Mouse (Mus musculus): ENCODE measurements around the gene Tshz2. TPM values are rescaled to one million over a fixed set of nuclear protein-coding genes. Genes with fewer than 3 reads are reported as not detected.
"Not testable (repeated sequence)": the region's sequence is repeated elsewhere in the genome, so short reads cannot be mapped to it uniquely, and the experiment has no call there.

Gene Tshz2
- total RNA-seq (2014; rRNA removed) (40.2 and 47.0 TPM in 2 replicates), polyA plus RNA-seq (2015; fragmentation: Nextera tagmentation; extraction: Ambion mirVana) (29.0 and 31.4 TPM in 2 replicates)

GRCm38 (mm10) chr2:169632338-169633151, at the start of gene Tshz2:
Gene Tshz2, plus strand, starts transcription at chr2:169633013.
- no peaks in the 10 kb centered on the region for H3K4me1 ChIP-seq (ENCODE audit: insufficient read depth, low read length)
- peak within 1 kb of the TSS; percentile 69 for H3K9ac ChIP-seq (replicated peaks; ENCODE audit: low read length)
- no peaks in the 10 kb centered on the region for H3K9me3 ChIP-seq (ENCODE audit: low read length)
- 0 out of 2 replicates have a peak, but pooled peaks have one; percentile 6 for TF ChIP-seq CTCF (IDR thresholded peaks at IDR 0.05; ENCODE audit: low read depth)
- peak within 1 kb of the TSS; percentile 79 for H3K27ac ChIP-seq
- H3K27me3 ChIP-seq (ENCODE audit: insufficient read depth, low read length), result no peaks in the 10 kb centered on the region
- H3K4me3 ChIP-seq (ENCODE audit: low read length), result peak within 1 kb of the TSS; percentile 73
- peak; percentile 82 for ATAC-seq
- no peaks in the 10 kb centered on the region for H3K36me3 ChIP-seq (ENCODE audit: insufficient read depth, low read length)
- under 1% methylated on average over 22 of the region's 22 CpGs for WGBS
- H3K4me2 ChIP-seq (ENCODE audit: low read depth, low read length), result peak within 1 kb of the TSS; percentile 97
- peak; percentile 81 for DNase-seq (ENCODE audit: low spot score)

GRCm38 (mm10) chr2:169583476-169583875, 49.3 kb upstream of the Tshz2 start:
- Histone ChIP-seq H3K9ac (replicated peaks; ENCODE audit: low read length) (no peak overlapping the region), H3K27ac (no peak overlapping the region), H3K9me3 (ENCODE audit: low read length) (no peaks in the 10 kb centered on the region), H3K4me3 (ENCODE audit: low read length) (no peak overlapping the region), H3K27me3 (ENCODE audit: insufficient read depth, low read length) (no peaks in the 10 kb centered on the region), H3K4me2 (ENCODE audit: low read depth, low read length) (no peak overlapping the region), H3K36me3 (ENCODE audit: insufficient read depth, low read length) (no peaks in the 10 kb centered on the region), H3K4me1 (ENCODE audit: insufficient read depth, low read length) (no peaks in the 10 kb centered on the region)
- 86% methylated on average over 3 of the region's 3 CpGs for WGBS
- DNase-seq (ENCODE audit: low spot score), result no peak
- TF ChIP-seq CTCF (IDR thresholded peaks at IDR 0.05; ENCODE audit: low read depth), result no peak
- no peak for ATAC-seq

- Histone ChIP-seq H3K9me3 (ENCODE audit: low read length) (no peaks in the 10 kb centered on the region), H3K4me3 (ENCODE audit: low read length) (no peak overlapping the region), H3K27me3 (ENCODE audit: insufficient read depth, low read length) (no peaks in the 10 kb centered on the region), H3K36me3 (ENCODE audit: insufficient read depth, low read length) (no peaks in the 10 kb centered on the region), H3K4me1 (ENCODE audit: insufficient read depth, low read length) (no peaks in the 10 kb centered on the region), H3K27ac (no peak overlapping the region), H3K9ac (replicated peaks; ENCODE audit: low read length) (no peak overlapping the region), H3K4me2 (ENCODE audit: low read depth, low read length) (no peak overlapping the region)
- ATAC-seq, result no peak
- no peak for DNase-seq (ENCODE audit: low spot score)
- TF ChIP-seq CTCF (IDR thresholded peaks at IDR 0.05; ENCODE audit: low read depth), result no peak
- 50% methylated on average over 15 of the region's 15 CpGs for WGBS
Measured at GRCm38 (mm10) chr2:169584745-169585456, 47.9 kb upstream of the Tshz2 start.

- Histone ChIP-seq H3K9ac (replicated peaks; ENCODE audit: low read length) (no peak overlapping the region), H3K4me2 (ENCODE audit: low read depth, low read length) (no peak overlapping the region), H3K9me3 (ENCODE audit: low read length) (no peaks in the 10 kb centered on the region), H3K27me3 (ENCODE audit: insufficient read depth, low read length) (no peaks in the 10 kb centered on the region), H3K36me3 (ENCODE audit: insufficient read depth, low read length) (no peaks in the 10 kb centered on the region), H3K4me3 (ENCODE audit: low read length) (no peak overlapping the region), H3K27ac (no peak overlapping the region), H3K4me1 (ENCODE audit: insufficient read depth, low read length) (no peaks in the 10 kb centered on the region)
- ATAC-seq, result no peak
- TF ChIP-seq CTCF (IDR thresholded peaks at IDR 0.05; ENCODE audit: low read depth), result no peak
- WGBS, result 80% methylated on average over 12 of the region's 12 CpGs
- DNase-seq (ENCODE audit: low spot score), result no peak
Measured at GRCm38 (mm10) chr2:169585631-169586285, 47.1 kb upstream of the Tshz2 start.

- no peak overlapping the region for H3K4me2 ChIP-seq (ENCODE audit: low read depth, low read length)
- no peaks in the 10 kb centered on the region for H3K4me1 ChIP-seq (ENCODE audit: insufficient read depth, low read length)
- H3K27ac ChIP-seq, result no peak overlapping the region
Measured at GRCm38 (mm10) chr2:169586688-169587087, 46.1 kb upstream of the Tshz2 start.

GRCm38 (mm10) chr2:169587645-169588044, 45.2 kb upstream of the Tshz2 start, which contains the start of gene Gm11011:
Gene Gm11011, minus strand, starts transcription at chr2:169587745.
- not testable (repeated sequence) for H3K9ac ChIP-seq (replicated peaks; ENCODE audit: low read length); H3K27me3 ChIP-seq (ENCODE audit: insufficient read depth, low read length); H3K4me2 ChIP-seq (ENCODE audit: low read depth, low read length); DNase-seq (ENCODE audit: low spot score); ATAC-seq; H3K4me3 ChIP-seq (ENCODE audit: low read length); H3K4me1 ChIP-seq (ENCODE audit: insufficient read depth, low read length); H3K27ac ChIP-seq; H3K36me3 ChIP-seq (ENCODE audit: insufficient read depth, low read length); H3K9me3 ChIP-seq (ENCODE audit: low read length)

More at GRCm38 (mm10) chr2:169586688-169587087, 46.1 kb upstream of the Tshz2 start:
- TF ChIP-seq CTCF (IDR thresholded peaks at IDR 0.05; ENCODE audit: low read depth), result no peak
- H3K9me3 ChIP-seq (ENCODE audit: low read length), result no peaks in the 10 kb centered on the region
- DNase-seq (ENCODE audit: low spot score) (no peak), ATAC-seq (no peak)
- no peaks in the 10 kb centered on the region for H3K27me3 ChIP-seq (ENCODE audit: insufficient read depth, low read length)
- no peak overlapping the region for H3K4me3 ChIP-seq (ENCODE audit: low read length)
- WGBS, result 91% methylated on average over 3 of the region's 3 CpGs
- H3K36me3 ChIP-seq (ENCODE audit: insufficient read depth, low read length), result no peaks in the 10 kb centered on the region
- no peak overlapping the region for H3K9ac ChIP-seq (replicated peaks; ENCODE audit: low read length)

Measured in hindbrain, postnatal 0 days (tissue).